Mouse (Mus musculus) megakaryocyte, embryonic 14.5 days (primary cell): ENCODE measurements around the gene Foxg1.

Experiments used
- FLI1 ChIP-seq: IDR thresholded peaks from 2 replicates; pipeline ENCODE4 v1.6.1; 2012; ENCODE audit warnings: low read length, inconsistent platforms, mixed read lengths
- GATA1 ChIP-seq: IDR thresholded peaks from 3 replicates; pipeline ENCODE4 v1.6.1; 2012; ENCODE audit warnings: mixed read lengths, low read length, inconsistent platforms, borderline replicate concordance

DNA sequence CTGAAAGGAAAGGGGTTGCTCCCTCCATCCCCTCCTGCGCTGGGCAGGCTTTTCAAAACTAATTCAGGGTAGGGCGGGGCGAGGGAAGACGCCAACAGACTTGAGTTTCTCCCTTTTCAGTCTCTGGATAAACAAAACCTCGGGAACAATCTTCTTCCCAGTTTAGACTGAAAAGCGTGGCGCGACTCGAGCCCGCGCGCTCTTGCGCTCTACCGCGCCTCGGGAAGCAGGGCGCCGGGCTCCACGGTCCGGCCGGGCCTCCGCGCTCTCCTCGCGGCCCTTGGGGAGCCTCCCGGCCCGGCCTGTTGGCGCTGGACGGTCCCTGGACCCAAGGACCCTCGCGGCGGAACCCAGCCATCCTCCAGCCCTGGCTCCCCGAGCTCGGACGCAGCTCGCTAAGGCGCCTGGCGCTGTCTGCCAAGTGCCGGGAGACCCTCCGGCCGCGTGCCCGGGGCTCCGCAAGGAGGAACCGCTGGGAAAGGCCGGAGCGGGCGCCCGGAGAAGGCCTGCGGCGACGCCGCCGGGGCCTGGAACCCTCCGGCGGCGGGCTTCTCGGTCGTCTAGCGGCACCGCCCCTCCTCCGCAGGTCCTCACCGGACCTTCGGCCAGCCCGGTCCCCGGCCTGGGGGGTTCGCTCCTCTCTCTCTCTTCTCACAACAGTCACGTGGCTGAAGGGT is 18.8 kb downstream of the Foxg1 start:
- no peak for TF ChIP-seq GATA1
- TF ChIP-seq FLI1: no peak
